Mouse (Mus musculus) heart, postnatal 0 days (tissue): Measurements from ENCODE around the gene Dlg2. TPM values are rescaled to one million over a fixed set of nuclear protein-coding genes. Genes with fewer than 3 reads are reported as not detected.

Experiments used
- ATAC-seq: fragments of 200-750 bp; cut with Nextera tagmentation; 2 replicates; pipeline ENCODE4 v1.8.0; 2017; ENCODE audit warnings: low read depth, moderate number of reproducible peaks, moderate library complexity; ENCODE audit not compliant: insufficient read depth
- DNase-seq: peaks from one replicate; pipeline ENCODE4 v3.0.0-alpha.2; 2016; ENCODE audit warnings: low spot score
- H3K27ac ChIP-seq: fragments of 300-500 bp; sonication (generic); 2 replicates; pipeline ENCODE4 v1.5.1; 2014; ENCODE audit warnings: low read depth, mild to moderate bottlenecking
- H3K27me3 ChIP-seq: fragments of 300-500 bp; sonication (generic); 2 replicates; pipeline ENCODE4 v1.6.1; 2014; ENCODE audit warnings: low read length, mixed read lengths; ENCODE audit not compliant: control insufficient read depth, insufficient read depth
- H3K36me3 ChIP-seq: fragments of 300-500 bp; sonication (generic); replicated peaks from 2 replicates; pipeline ENCODE4 v1.6.1; 2014; ENCODE audit warnings: low read length, mixed read lengths; ENCODE audit not compliant: control insufficient read depth, insufficient read depth
- H3K4me1 ChIP-seq: fragments of 300-500 bp; sonication (generic); 2 replicates; pipeline ENCODE4 v1.6.1; 2014; ENCODE audit warnings: antibody characterized with exemption; ENCODE audit not compliant: control insufficient read depth, insufficient read depth
- H3K4me2 ChIP-seq: fragments of 300-500 bp; sonication (generic); 2 replicates; pipeline ENCODE4 v1.6.1; 2014; ENCODE audit warnings: low read depth, mild to moderate bottlenecking, low read length, moderate library complexity
- H3K4me3 ChIP-seq: fragments of 300-500 bp; sonication (generic); 2 replicates; pipeline ENCODE4 v1.5.1; 2014; ENCODE audit warnings: low read depth, low read length
- H3K9ac ChIP-seq: fragments of 300-500 bp; sonication (generic); replicated peaks from 2 replicates; pipeline ENCODE4 v1.6.1; 2014; ENCODE audit warnings: low read depth, low read length, mixed read lengths
- H3K9me3 ChIP-seq: fragments of 300-500 bp; sonication (generic); replicated peaks from 2 replicates; pipeline ENCODE4 v1.6.1; 2016; ENCODE audit warnings: low read length; ENCODE audit not compliant: control insufficient read depth
- CTCF ChIP-seq: IDR thresholded peaks from 2 replicates; pipeline ENCODE4 v1.5.1; 2016; ENCODE audit warnings: antibody characterized with exemption, control low read depth, low read depth
- EP300 ChIP-seq: IDR thresholded peaks from 2 replicates; pipeline ENCODE4 v1.6.1; 2016; ENCODE audit warnings: antibody characterized with exemption, low read depth
- WGBS: fragments of 180-500 bp; shearing (Covaris S2); extraction: QIAGEN DNeasy Blood & Tissue Kit; methylation state at CpG from one replicate; pipeline ENCODE4 v1.1.7; 2014; 5-methylcytosine and 5-hydroxymethylcytosine counted together
- polyA plus RNA-seq: library from polyadenylated mRNA; unstranded; fragments of >200 nt; fragmentation: Nextera tagmentation; extraction: Ambion mirVana; gene quantifications from 2 replicates; pipeline ENCODE4 v1.2.1, GENCODE M21; 2015
- total RNA-seq: library from RNA; depleted of rRNA; stranded (reverse); fragments of >200 nt; gene quantifications from 2 replicates; pipeline ENCODE4 v1.2.3, GENCODE M21; 2014; ENCODE audit warnings: low replicate concordance

The Dlg2 gene
- total and polyA plus RNA-seq, 2 experiments from 2014 or later, result 1.3 to 2.3 TPM

- no peak for TF ChIP-seq CTCF
- Histone ChIP-seq H3K9ac (no peak overlapping the region), H3K36me3 (peaks cover 24% of the 10 kb centered on the region), H3K9me3 (no peaks in the 10 kb centered on the region), H3K4me3 (no peak overlapping the region), H3K27ac (no peak overlapping the region), H3K4me1 (peaks cover 19% of the 10 kb centered on the region), H3K4me2 (no peak overlapping the region), H3K27me3 (0 out of 2 replicates have a peak, but pooled peaks cover 3% of the 10 kb centered on the region)
- ATAC-seq, result no peak
- no peak for DNase-seq
- 45% methylated on average over 2 of the region's 2 CpGs for WGBS
Measured at GRCm38 (mm10) chr7:90473511-90473910, 3.0 kb upstream of the Dlg2 start.

GRCm38 (mm10) chr7:90475793-90476312, 619 bp upstream of the Dlg2 start, which contains the start of gene Tmem126b:
TSS of gene Tmem126b (minus strand) at chr7:90476001.
- under 1% methylated on average over 36 of the region's 36 CpGs for WGBS

DNA sequence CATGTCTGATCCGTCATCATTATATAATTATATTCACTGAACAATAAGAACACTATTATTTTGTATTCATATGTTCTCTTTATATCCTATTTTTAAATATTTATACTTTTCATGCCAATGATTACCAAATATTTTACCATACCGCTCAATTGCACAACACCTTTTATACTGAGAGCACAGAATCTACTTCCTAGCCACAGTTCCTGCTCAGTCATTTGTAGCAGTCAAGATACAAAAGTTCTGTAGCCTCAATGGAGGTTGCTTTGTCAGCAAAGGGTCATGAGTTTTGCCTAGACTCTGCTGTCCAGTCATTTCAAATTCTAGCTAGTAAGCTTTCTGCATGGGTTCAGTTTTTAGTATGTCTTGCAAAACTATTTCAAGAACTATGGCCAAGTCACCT, 6.1 kb downstream of the Dlg2 start:
- TF ChIP-seq CTCF (no peak), EP300 (no peak)
- DNase-seq (no peak), ATAC-seq (no peak)
- Histone ChIP-seq H3K27ac (no peak overlapping the region), H3K27me3 (0 out of 2 replicates have a peak, but pooled peaks cover 2% of the 10 kb centered on the region), H3K4me1 (no peaks in the 10 kb centered on the region), H3K36me3 (no peaks in the 10 kb centered on the region), H3K4me3 (no peak overlapping the region), H3K4me2 (no peak overlapping the region), H3K9ac (no peak overlapping the region), H3K9me3 (no peaks in the 10 kb centered on the region)
- WGBS, result 83% methylated on average over 2 of the region's 2 CpGs

More at GRCm38 (mm10) chr7:90475793-90476312, 619 bp upstream of the Dlg2 start, which contains the start of gene Tmem126b:
- Histone ChIP-seq H3K27me3 (0 out of 2 replicates have a peak, but pooled peaks cover 3% of the 10 kb centered on the region), H3K9ac (peak within 1 kb of the TSS; percentile 75), H3K4me1 (peaks cover 19% of the 10 kb centered on the region), H3K4me2 (peak within 1 kb of the TSS; percentile 97), H3K27ac (peak within 1 kb of the TSS; percentile 81), H3K36me3 (peaks cover 7% of the 10 kb centered on the region; the same call in 1 of the 2 replicates), H3K4me3 (peak within 1 kb of the TSS; percentile 80), H3K9me3 (no peaks in the 10 kb centered on the region)
- DNase-seq (peak; percentile 97), ATAC-seq (peak; percentile 100)
- no peak for TF ChIP-seq CTCF
- no peak for TF ChIP-seq EP300

GRCm38 (mm10) chr7:90508124-90508523, 31.7 kb downstream of the Dlg2 start:
- 48% methylated on average over 3 of the region's 3 CpGs for whole genome bisulfite sequencing
- Histone ChIP-seq H3K4me3 (no peak overlapping the region), H3K36me3 (no peaks in the 10 kb centered on the region), H3K4me2 (no peak overlapping the region), H3K4me1 (no peaks in the 10 kb centered on the region), H3K9me3 (no peaks in the 10 kb centered on the region), H3K27me3 (no peaks in the 10 kb centered on the region), H3K9ac (no peak overlapping the region), H3K27ac (no peak overlapping the region)
- ATAC-seq (no peak), DNase-seq (no peak)
- TF ChIP-seq CTCF, result no peak; the same call in 1 of the 2 replicates
- no peak for TF ChIP-seq EP300

GRCm38 (mm10) chr7:90512293-90512692, 35.8 kb downstream of the Dlg2 start:
- Histone ChIP-seq H3K27me3 (no peaks in the 10 kb centered on the region), H3K36me3 (no peaks in the 10 kb centered on the region), H3K27ac (no peak overlapping the region), H3K9ac (no peak overlapping the region), H3K4me3 (no peak overlapping the region), H3K4me2 (no peak overlapping the region), H3K4me1 (no peaks in the 10 kb centered on the region), H3K9me3 (no peaks in the 10 kb centered on the region)
- no peak for DNase-seq
- no peak for TF ChIP-seq EP300
- peak; percentile 36 for TF ChIP-seq CTCF
- no peak for ATAC-seq
